Mouse (Mus musculus) forebrain, embryonic 16.5 days (tissue): ENCODE results near the gene Serpina10. TPM values are rescaled to one million over a fixed set of nuclear protein-coding genes. Genes with fewer than 3 reads are reported as not detected.
A peak's percentile ranks its signal among the peaks of the same experiment; 100 is the strongest.

ENCODE experiments used
- ATAC-seq: fragments of 200-750 bp; cut with Nextera tagmentation; 2 replicates; pipeline ENCODE4 v1.8.0; 2017; ENCODE audit warnings: mild to moderate bottlenecking, moderate library complexity
- H3K27ac ChIP-seq: fragments of 300-500 bp; sonication (generic); 2 replicates; pipeline ENCODE4 v1.5.1; 2014; ENCODE audit warnings: low read length, control low read depth
- H3K27me3 ChIP-seq: fragments of 300-500 bp; sonication (generic); replicated peaks from 2 replicates; pipeline ENCODE4 v1.6.1; 2014; ENCODE audit warnings: low read length; ENCODE audit not compliant: control insufficient read depth, insufficient read depth
- H3K36me3 ChIP-seq: fragments of 300-500 bp; sonication (generic); 2 replicates; pipeline ENCODE4 v1.6.1; 2014; ENCODE audit not compliant: control insufficient read depth, insufficient read depth
- H3K4me1 ChIP-seq: fragments of 300-500 bp; sonication (generic); replicated peaks from 2 replicates; pipeline ENCODE4 v1.6.1; 2014; ENCODE audit warnings: low read length; ENCODE audit not compliant: control insufficient read depth, insufficient read depth
- H3K4me2 ChIP-seq: fragments of 300-500 bp; sonication (generic); 2 replicates; pipeline ENCODE4 v1.6.1; 2014; ENCODE audit warnings: mild to moderate bottlenecking, low read length, control low read depth
- H3K4me3 ChIP-seq: fragments of 300-500 bp; sonication (generic); replicated peaks from 2 replicates; pipeline ENCODE4 v1.5.1; 2014; ENCODE audit warnings: mild to moderate bottlenecking, low read length, control low read depth
- H3K9ac ChIP-seq: fragments of 300-500 bp; sonication (generic); replicated peaks from 2 replicates; pipeline ENCODE4 v1.6.1; 2014; ENCODE audit warnings: low read depth, low read length, control low read depth
- H3K9me3 ChIP-seq: fragments of 300-500 bp; sonication (generic); 2 replicates; pipeline ENCODE4 v1.6.1; 2016; ENCODE audit warnings: low read length; ENCODE audit not compliant: control insufficient read depth
- WGBS: fragments of 180-500 bp; shearing (Covaris S2); extraction: QIAGEN DNeasy Blood & Tissue Kit; methylation state at CpG from one replicate; pipeline ENCODE4 v1.1.7; 2014; 5-methylcytosine and 5-hydroxymethylcytosine counted together
- polyA plus RNA-seq: library from polyadenylated mRNA; unstranded; fragments of >200 nt; fragmentation: Nextera tagmentation; extraction: Ambion mirVana; gene quantifications from 2 replicates; pipeline ENCODE4 v1.2.1, GENCODE M21; 2015

The Serpina10 gene
- polyA plus RNA-seq, 1 experiment from 2014 or later: 0.14 TPM

DNA sequence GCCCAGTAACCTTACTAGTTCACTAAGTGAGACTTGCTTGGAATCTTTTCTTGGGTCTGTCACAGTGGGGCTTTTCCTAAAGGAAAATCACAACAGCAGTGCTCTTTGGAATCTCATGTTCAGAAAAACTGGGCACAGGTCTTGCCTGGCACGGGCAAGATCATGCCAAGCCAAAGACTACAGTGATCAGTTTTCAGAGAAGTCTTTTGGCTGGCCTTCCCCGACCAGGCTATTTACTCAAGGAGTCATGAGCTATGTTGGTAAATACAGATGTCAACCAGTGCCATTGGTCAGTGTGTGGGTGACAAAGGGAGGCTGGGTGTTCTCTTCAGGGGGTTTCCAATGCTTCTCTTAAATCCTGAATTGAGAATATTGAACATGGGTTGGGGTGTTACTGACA lies 27.9 kb upstream of the Serpina10 start:
- 77% methylated on average over 2 of the region's 2 CpGs for WGBS
- H3K4me2 ChIP-seq: no peak overlapping the region
- H3K9me3 ChIP-seq: no peaks in the 10 kb centered on the region
- no peak overlapping the region for H3K4me3 ChIP-seq
- H3K27me3 ChIP-seq: no peaks in the 10 kb centered on the region
- H3K36me3 ChIP-seq: no peaks in the 10 kb centered on the region
- no peak for ATAC-seq
- H3K27ac ChIP-seq: no peak overlapping the region
- no peaks in the 10 kb centered on the region for H3K4me1 ChIP-seq
- no peak overlapping the region for H3K9ac ChIP-seq

DNA sequence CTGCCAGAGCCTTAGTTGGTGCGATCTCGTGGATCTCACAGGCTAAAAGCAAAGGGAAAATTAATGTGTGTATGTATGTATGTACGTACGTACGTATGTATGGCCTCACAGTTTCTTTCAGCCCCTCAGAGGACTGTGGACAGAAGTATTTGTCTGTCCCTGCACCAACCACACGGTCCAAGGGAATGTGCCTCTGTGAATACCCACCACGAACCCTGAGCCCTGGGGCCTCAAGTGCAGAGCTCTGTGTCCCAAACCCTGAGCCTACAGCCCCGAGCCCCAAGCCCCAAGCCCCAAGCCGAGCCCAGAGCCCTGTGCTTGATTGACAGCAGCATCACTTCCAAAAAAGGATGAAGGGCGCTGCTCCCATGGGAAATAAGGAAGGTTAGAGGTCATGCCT lies 26.7 kb upstream of the Serpina10 start:
- Histone ChIP-seq H3K4me3 (no peak overlapping the region), H3K9me3 (no peaks in the 10 kb centered on the region), H3K27me3 (no peaks in the 10 kb centered on the region), H3K27ac (no peak overlapping the region), H3K4me2 (no peak overlapping the region), H3K36me3 (no peaks in the 10 kb centered on the region), H3K4me1 (no peaks in the 10 kb centered on the region), H3K9ac (no peak overlapping the region)
- ATAC-seq: no peak
- WGBS: 84% methylated on average over 10 of the region's 10 CpGs

DNA sequence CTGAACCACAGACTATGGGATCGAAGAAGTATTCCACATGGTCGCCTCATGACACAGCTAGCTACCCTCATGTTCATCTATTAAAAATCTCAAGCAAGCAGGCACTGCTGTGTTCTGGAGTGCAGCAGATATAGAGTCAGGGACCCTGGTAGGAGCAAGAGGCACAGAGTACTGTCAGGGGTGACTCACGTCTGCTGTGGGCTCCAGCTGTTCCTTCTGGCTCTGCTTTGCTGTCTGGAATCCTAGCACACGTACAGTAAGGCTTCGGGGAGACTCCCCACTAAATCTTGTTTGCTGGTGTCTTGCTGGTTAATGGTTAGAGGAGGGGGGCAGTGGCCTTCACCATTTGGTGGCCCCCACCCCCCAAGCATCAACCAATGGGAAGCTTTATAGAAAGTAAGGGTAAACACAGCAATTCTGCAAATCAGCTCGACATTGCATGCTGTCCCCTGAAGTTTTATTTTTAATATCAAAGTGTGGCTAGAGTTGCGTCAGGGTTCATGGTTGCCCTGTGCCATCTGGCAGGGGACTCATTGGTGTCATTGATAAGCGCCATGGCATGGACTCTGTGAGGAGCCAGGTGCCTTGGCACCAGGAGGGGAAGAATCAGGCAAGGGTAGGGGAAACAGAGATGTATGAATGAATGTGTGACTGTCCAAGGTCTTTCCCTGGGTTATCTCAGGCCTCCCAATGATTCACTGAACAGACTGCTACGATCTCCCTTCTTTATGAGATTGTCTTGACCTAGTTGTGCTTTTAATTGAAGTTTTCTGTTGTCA lies 25.8 kb upstream of the Serpina10 start, which contains the start of gene Serpina6:
Gene Serpina6 (minus strand): TSS at position 365 of the 779 bp plus-strand sequence.
- H3K9ac ChIP-seq: no peak within 1 kb of the TSS
- no peak within 1 kb of the TSS for H3K4me3 ChIP-seq
- no peaks in the 10 kb centered on the region for H3K27me3 ChIP-seq
- whole genome bisulfite sequencing: 83% methylated on average over 9 of the region's 9 CpGs
- H3K4me2 ChIP-seq: no peak within 1 kb of the TSS
- H3K9me3 ChIP-seq: no peaks in the 10 kb centered on the region
- no peak within 1 kb of the TSS for H3K27ac ChIP-seq
- ATAC-seq: no peak
- no peaks in the 10 kb centered on the region for H3K36me3 ChIP-seq
- no peaks in the 10 kb centered on the region for H3K4me1 ChIP-seq

DNA sequence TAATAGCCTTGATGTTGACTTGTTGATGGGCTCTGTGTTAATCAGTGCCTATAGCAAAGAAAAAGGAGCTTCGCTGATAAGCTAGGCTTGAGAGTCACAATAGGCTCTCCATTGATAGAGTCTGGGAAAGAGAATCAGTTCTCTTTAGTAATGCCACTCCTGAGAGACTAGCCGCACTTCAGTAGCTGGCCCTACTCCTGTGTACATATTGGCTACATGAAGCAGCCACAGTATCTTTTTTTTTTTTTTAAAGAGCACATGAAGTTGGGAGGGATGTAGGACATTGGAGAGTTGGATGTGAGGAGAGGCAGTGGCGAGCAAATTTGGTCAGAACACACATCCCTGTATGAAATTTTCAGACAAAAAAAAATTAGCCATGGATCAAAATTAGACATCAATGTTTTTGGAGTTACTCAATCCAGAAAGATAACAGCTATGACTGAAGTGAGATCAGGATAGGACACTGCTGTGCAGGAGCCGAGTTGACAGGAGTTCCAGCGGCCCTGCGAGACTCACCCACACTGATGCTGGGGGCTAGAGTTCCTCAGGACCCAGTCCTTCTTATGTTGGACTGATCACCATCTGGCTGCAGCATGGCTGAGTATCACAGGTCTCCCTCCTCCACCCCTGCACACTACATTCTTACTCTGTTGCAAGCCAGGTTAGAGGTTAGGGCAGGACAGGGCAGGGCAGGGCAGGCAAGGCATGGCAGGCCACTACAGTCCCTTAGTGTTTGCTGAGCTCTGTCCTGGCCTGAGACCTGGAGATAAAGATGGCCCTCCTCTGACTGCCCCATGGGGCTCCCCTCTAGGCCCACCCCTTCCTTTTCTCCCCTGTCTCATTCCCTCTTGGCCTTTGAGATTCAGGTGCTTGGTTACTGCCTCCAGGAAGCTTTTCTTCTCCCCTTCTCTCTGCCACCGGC lies 24.1 kb upstream of the Serpina10 start:
- Histone ChIP-seq H3K36me3 (no peaks in the 10 kb centered on the region), H3K4me3 (no peak overlapping the region), H3K27ac (no peak overlapping the region), H3K27me3 (no peaks in the 10 kb centered on the region), H3K4me1 (no peaks in the 10 kb centered on the region), H3K9me3 (no peaks in the 10 kb centered on the region), H3K4me2 (no peak overlapping the region), H3K9ac (no peak overlapping the region)
- no peak for ATAC-seq
- 91% methylated on average over 7 of the region's 7 CpGs for WGBS

DNA sequence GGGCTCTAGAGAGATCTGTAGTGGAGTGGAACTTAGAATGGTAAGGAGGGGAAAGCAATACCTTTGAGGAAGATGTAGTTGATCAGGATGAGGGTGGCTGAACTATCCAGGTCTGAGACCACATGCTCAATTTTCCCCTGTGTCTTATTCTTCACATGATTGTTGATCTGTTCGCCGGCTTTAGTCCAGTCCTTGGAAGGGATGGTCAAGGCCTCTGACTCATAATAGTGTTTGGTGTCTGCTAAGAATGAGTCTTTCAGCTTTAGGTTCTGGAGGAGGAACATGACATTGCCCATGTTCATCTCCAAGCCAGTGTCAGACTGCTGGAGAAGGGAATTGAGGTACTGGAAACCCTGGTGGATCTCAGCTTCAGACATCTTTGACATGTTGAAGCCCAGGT lies 22.6 kb upstream of the Serpina10 start:
- 98% methylated on average over 2 of the region's 2 CpGs for WGBS

DNA sequence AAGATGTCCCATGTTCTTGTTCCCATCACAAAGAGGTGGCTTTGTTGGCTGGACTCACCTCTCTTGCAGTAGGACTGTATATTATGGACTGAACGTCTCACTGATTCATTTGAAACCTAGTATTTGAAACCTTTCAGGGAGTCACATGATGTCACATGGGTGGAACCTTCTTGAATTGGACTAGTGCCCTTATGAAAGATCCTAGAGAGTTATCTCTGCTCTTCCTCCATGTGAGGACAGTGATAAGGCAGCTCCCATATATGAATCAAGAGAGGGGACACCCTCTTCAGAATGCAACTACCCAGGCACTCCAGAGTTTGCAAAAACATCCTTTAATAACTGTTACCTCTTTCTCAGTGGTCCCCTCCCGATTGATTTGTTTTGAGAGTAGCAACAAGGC lies 15.1 kb upstream of the Serpina10 start:
- Histone ChIP-seq H3K4me2 (no peak overlapping the region), H3K27me3 (no peaks in the 10 kb centered on the region)
- WGBS: 75% methylated on average over 2 of the region's 2 CpGs

More for the DNA sequence above, 22.6 kb upstream of the Serpina10 start:
- Histone ChIP-seq H3K36me3 (no peaks in the 10 kb centered on the region), H3K9me3 (no peaks in the 10 kb centered on the region), H3K4me2 (no peak overlapping the region), H3K27me3 (no peaks in the 10 kb centered on the region), H3K4me3 (no peak overlapping the region), H3K27ac (no peak overlapping the region), H3K9ac (no peak overlapping the region), H3K4me1 (no peaks in the 10 kb centered on the region)
- ATAC-seq: no peak

DNA sequence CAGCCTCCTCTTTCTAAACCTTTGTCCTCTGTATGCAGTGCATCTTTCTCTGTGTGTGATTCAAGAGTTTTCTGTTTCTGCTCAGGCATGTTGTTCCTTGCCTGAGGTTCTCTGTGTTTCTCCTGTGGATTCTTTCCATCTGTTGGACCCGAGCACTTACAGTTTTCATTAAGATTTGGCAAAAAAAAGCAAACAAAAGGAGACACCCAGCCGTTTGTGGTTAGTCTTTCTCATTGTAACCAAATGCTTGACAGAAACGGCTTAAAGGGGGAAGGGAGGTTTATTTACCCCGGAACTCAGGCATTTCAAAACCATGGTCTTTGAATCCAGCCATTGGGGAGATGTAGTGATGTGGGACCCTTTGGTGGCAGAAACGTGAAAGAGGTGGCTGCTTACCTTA lies 13.4 kb upstream of the Serpina10 start:
- Histone ChIP-seq H3K9me3 (no peaks in the 10 kb centered on the region), H3K4me1 (no peaks in the 10 kb centered on the region), H3K36me3 (no peaks in the 10 kb centered on the region), H3K27me3 (no peaks in the 10 kb centered on the region), H3K9ac (no peak overlapping the region), H3K4me3 (no peak overlapping the region), H3K4me2 (no peak overlapping the region), H3K27ac (no peak overlapping the region)
- no peak for ATAC-seq
- 34% methylated on average over 5 of the region's 5 CpGs for WGBS

More for the DNA sequence above, 15.1 kb upstream of the Serpina10 start:
- ATAC-seq: no peak
- Histone ChIP-seq H3K9me3 (no peaks in the 10 kb centered on the region), H3K4me1 (no peaks in the 10 kb centered on the region), H3K27ac (no peak overlapping the region), H3K9ac (no peak overlapping the region), H3K36me3 (no peaks in the 10 kb centered on the region), H3K4me3 (no peak overlapping the region)

DNA sequence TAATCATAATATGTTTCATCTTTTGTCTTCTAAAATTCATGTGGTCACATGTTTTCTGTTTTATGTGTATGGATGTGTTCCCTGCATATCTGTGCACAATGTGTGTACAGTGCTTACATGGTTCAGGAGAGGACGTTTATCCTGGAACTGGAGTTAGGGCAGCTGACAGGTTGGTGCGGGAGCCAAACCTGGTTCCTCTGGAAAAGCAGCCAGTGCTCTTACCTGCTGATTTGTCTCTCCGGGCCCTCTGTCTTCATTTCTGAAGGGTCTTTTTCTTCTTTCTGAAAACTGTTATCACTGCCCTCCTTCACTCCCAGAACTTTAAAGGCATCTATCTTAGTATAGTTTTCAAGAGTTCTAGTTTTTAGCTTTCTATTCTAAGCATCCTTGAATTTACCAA lies 12.6 kb upstream of the Serpina10 start:
- Histone ChIP-seq H3K9ac (no peak overlapping the region), H3K27ac (no peak overlapping the region), H3K27me3 (no peaks in the 10 kb centered on the region), H3K36me3 (no peaks in the 10 kb centered on the region), H3K9me3 (no peaks in the 10 kb centered on the region), H3K4me3 (no peak overlapping the region), H3K4me1 (no peaks in the 10 kb centered on the region), H3K4me2 (no peak overlapping the region)
- 86% methylated on average over 3 of the region's 3 CpGs for WGBS
- ATAC-seq: no peak

DNA sequence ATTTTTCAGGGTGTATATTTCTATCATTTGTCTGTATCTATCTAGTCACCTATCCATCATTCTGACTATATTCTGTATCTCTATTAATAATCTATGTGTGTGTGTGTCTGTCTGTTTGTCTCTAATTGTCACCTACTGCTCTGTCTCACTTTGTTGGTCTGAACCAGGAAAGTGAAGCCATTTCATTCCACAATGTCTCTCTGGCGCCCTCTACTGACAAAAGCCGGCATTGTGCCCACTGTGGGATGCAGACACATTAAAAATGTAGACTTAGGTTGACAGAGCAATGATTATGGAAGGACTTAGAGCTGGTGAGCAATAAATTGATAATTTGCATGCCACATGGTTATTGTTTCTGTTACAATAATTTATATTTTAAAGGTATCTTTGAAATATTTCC lies 12.1 kb upstream of the Serpina10 start:
- Histone ChIP-seq H3K36me3 (no peaks in the 10 kb centered on the region), H3K4me2 (no peak overlapping the region), H3K9ac (no peak overlapping the region), H3K9me3 (no peaks in the 10 kb centered on the region), H3K4me3 (no peak overlapping the region), H3K4me1 (no peaks in the 10 kb centered on the region), H3K27ac (no peak overlapping the region), H3K27me3 (no peaks in the 10 kb centered on the region)
- ATAC-seq: 0 out of 2 replicates have a peak, but pooled peaks have one; percentile 38
- WGBS: 1% methylated on average over 2 of the region's 2 CpGs
